ENCODE assay signal across 8 mouse cellular contexts in genomic region chr4:109036327-109036726, GRCm38 (mm10). TPM values are rescaled to one million over a fixed set of nuclear protein-coding genes. Genes with fewer than 3 reads are reported as not detected.
DNase-seq lines count a peak whose midpoint lies in the region; ATAC-seq lines count a peak whose summit lies in the region.

No protein-coding gene starts in this region.

- peak; percentile 16 for DNase-seq in cerebellum, adult 11 months
- DNase-seq in ovary, postnatal 36 days (ENCODE audit: low spot score), result peak; percentile 54
- DNase-seq in ovary, postnatal 10 days (ENCODE audit: low spot score), result no peak
- peak; percentile 55 for DNase-seq in lung, postnatal 25 days (ENCODE audit: low spot score)
- peak; percentile 79 for DNase-seq in testis, postnatal 10 days (ENCODE audit: low spot score)

- no peak for ATAC-seq in cerebellum, adult (ENCODE audit: insufficient number of reproducible peaks, low FRiP score, low TSS enrichment)
- peak; percentile 90 for ATAC-seq in common myeloid progenitor, adult 5-6 weeks (replicated peaks; ENCODE audit: low read depth, poor library complexity, severe bottlenecking)
- ATAC-seq in hematopoietic stem cell, adult 5-6 weeks (replicated peaks in 1 of 2; ENCODE audit: insufficient read depth in 1 of 2, low FRiP score in 2 of 2, low TSS enrichment in 1 of 2, low read depth in 1 of 2, poor library complexity in 2 of 2, severe bottlenecking in 2 of 2), result peak; percentile 59 to 64; a peak in 2 of 4 replicates

RNA-seq across cellular contexts. Expression of gene Nrd1, which starts 35.9 kb away (rescaled TPM):
- total RNA-seq in common myeloid progenitor, adult 5-6 weeks (2017), result 80.3 and 138 TPM in 2 replicates
- 69.7 and 153 TPM in 2 replicates for total RNA-seq in hematopoietic stem cell, adult 5-6 weeks (2017)
